ENCODE assay signal across 1 mouse cellular context in genomic region chr2:24774832-24775231, GRCm38 (mm10).
TF ChIP-seq lines count a peak whose summit lies in the region.

No protein-coding gene starts in this region.

TF ChIP-seq in MEL, 35 proteins besides CTCF, POLR2A, EP300 and RAD21 (continued from another document):
- no peak for TF ChIP-seq E2F4 (IDR thresholded peaks at IDR 0.05; ENCODE audit: borderline replicate concordance, low read depth, low read length)
- no peak for TF ChIP-seq BHLHE40 (IDR thresholded peaks at IDR 0.05; ENCODE audit: borderline replicate concordance, low read depth, low read length)
- TF ChIP-seq JUND (IDR thresholded peaks at IDR 0.05; ENCODE audit: low read depth, low read length), result no peak
- TF ChIP-seq POLR2AphosphoS5 (IDR thresholded peaks at IDR 0.05; ENCODE audit: borderline replicate concordance, low read depth, low read length), result no peak
- no peak for TF ChIP-seq MXI1 (IDR thresholded peaks at IDR 0.05; ENCODE audit: low read depth, low read length)
- TF ChIP-seq ELF1 (IDR thresholded peaks at IDR 0.05; ENCODE audit: low read depth, low read length), result no peak
